Mouse (Mus musculus) ES-E14 (cell line): ENCODE data around the gene Nxf7.

Source experiments
- CHD2 ChIP-seq: IDR thresholded peaks from 2 replicates; pipeline ENCODE4 v1.6.1; 2014; ENCODE audit warnings: mild to moderate bottlenecking, low read depth, low read length, inconsistent platforms
- HCFC1 ChIP-seq: IDR thresholded peaks from 2 replicates; pipeline ENCODE4 v1.6.1; 2012; ENCODE audit warnings: low read length, inconsistent platforms, borderline replicate concordance; ENCODE audit not compliant: insufficient read depth
- ZC3H11A ChIP-seq: IDR thresholded peaks from 2 replicates; pipeline ENCODE4 v1.6.1; 2012; ENCODE audit warnings: low read depth, mild to moderate bottlenecking, inconsistent platforms, low read length, borderline replicate concordance
- ZNF384 ChIP-seq: IDR thresholded peaks from 2 replicates; pipeline ENCODE4 v1.6.1; 2012; ENCODE audit warnings: low read depth, low read length, inconsistent platforms

- TF ChIP-seq CHD2 (no peak), HCFC1 (no peak), ZNF384 (no peak), ZC3H11A (no peak)
These were observed 22.2 kb downstream of the Nxf7 start for GRCm38 (mm10) chrX:135576412-135576811.
